Mouse (Mus musculus) thymus, adult 2 months (tissue): ENCODE measurements around the gene Chst11.

Experiments
- CTCF ChIP-seq: fragments of 200-500 bp; IDR thresholded peaks from 2 replicates; pipeline ENCODE4 v1.5.1; 2012; ENCODE audit warnings: mild to moderate bottlenecking, control low read depth, low read length, moderate library complexity, borderline replicate concordance; ENCODE audit not compliant: control insufficient read depth, poor library complexity, insufficient read depth; ENCODE audit errors: extremely low read depth
- POLR2A ChIP-seq: fragments of 200-500 bp; IDR thresholded peaks from 2 replicates; pipeline ENCODE4 v1.6.1; 2012; ENCODE audit warnings: mild to moderate bottlenecking, low read length, control low read depth, moderate library complexity; ENCODE audit not compliant: control insufficient read depth, poor library complexity, insufficient read depth; ENCODE audit errors: extremely low read depth

DNA sequence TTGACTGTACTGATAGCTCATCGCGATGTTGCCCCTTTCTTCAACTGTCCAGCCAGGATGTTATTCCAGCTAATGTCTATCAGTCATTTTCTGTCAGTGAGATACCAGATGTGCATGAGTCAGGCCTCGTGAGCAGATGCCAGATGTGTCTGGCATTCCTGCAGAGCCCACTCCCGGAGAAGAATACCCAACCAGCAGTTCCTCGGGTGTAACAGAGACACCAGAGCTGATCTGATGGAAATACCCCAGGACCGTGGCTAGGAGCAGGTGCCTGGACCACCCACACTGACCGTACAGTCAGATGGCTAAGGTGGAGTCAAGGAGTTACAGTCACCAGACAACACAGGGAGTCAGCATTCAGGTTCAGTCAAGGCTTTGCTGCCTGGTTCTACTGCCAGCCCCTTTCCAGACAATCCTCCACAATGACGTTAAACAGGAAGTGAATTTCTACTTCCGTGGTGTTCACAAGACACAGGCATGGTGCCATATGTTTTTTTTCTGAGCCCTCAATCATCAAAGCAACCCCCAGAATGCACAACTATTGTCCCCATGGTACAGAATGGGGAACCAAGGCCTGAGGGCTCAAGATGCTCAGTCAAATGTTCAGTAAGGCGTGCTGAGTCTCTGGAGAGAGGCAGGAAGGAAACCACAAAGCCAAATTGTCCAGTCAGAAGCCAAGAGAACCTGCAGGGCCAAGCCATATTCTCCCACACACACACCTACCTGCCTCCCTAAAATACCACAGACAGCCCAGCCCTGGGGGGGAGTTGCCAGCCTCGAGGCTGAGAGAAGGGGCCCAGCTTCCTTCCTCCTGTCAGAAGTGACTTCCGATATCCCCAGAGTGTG lies 198.6 kb downstream of the Chst11 start:
- TF ChIP-seq CTCF (no peak), POLR2A (no peak)
